Mouse (Mus musculus) embryonic facial prominence, embryonic 15.5 days (tissue): ENCODE measurements around the gene Acsl4. TPM values are rescaled to one million over a fixed set of nuclear protein-coding genes. Genes with fewer than 3 reads are reported as not detected.

ENCODE experiments used
- ATAC-seq: fragments of 200-750 bp; cut with Nextera tagmentation; 2 replicates; pipeline ENCODE4 v1.8.0; 2017; ENCODE audit warnings: low read depth, moderate TSS enrichment; ENCODE audit not compliant: insufficient number of reproducible peaks, low FRiP score, low TSS enrichment
- H3K27ac ChIP-seq: fragments of 300-500 bp; sonication (generic); replicated peaks from 2 replicates; pipeline ENCODE4 v1.5.1; 2015; ENCODE audit warnings: mild to moderate bottlenecking, inconsistent platforms
- H3K27me3 ChIP-seq: fragments of 300-500 bp; sonication (generic); 2 replicates; pipeline ENCODE4 v1.6.1; 2015; ENCODE audit warnings: inconsistent platforms
- H3K36me3 ChIP-seq: fragments of 300-500 bp; sonication (generic); 2 replicates; pipeline ENCODE4 v1.6.1; 2015; ENCODE audit warnings: mild to moderate bottlenecking, inconsistent platforms
- H3K4me1 ChIP-seq: fragments of 300-500 bp; sonication (generic); 2 replicates; pipeline ENCODE4 v1.6.1; 2015; ENCODE audit warnings: inconsistent platforms
- H3K4me2 ChIP-seq: fragments of 300-500 bp; sonication (generic); replicated peaks from 2 replicates; pipeline ENCODE4 v1.6.1; 2015; ENCODE audit warnings: mild to moderate bottlenecking, inconsistent platforms
- H3K4me3 ChIP-seq: fragments of 300-500 bp; sonication (generic); replicated peaks from 2 replicates; pipeline ENCODE4 v1.5.1; 2015; ENCODE audit warnings: mild to moderate bottlenecking, inconsistent platforms
- H3K9ac ChIP-seq: fragments of 300-500 bp; sonication (generic); 2 replicates; pipeline ENCODE4 v1.6.1; 2015; ENCODE audit warnings: inconsistent platforms
- H3K9me3 ChIP-seq: fragments of 300-500 bp; sonication (generic); replicated peaks from 2 replicates; pipeline ENCODE4 v1.6.1; 2016; ENCODE audit warnings: inconsistent platforms
- WGBS: fragments of 180-500 bp; shearing (Covaris S2); methylation state at CpG from one replicate; pipeline ENCODE4 v1.1.7; 2015; 5-methylcytosine and 5-hydroxymethylcytosine counted together
- polyA plus RNA-seq: library from polyadenylated mRNA; unstranded; fragments of >200 nt; fragmentation: Nextera tagmentation; extraction: Ambion mirVana; gene quantifications from 2 replicates; pipeline ENCODE4 v1.2.1, GENCODE M21; 2015

Acsl4 gene
- polyA plus RNA-seq, 1 experiment from 2014 or later: 13.1 TPM

DNA sequence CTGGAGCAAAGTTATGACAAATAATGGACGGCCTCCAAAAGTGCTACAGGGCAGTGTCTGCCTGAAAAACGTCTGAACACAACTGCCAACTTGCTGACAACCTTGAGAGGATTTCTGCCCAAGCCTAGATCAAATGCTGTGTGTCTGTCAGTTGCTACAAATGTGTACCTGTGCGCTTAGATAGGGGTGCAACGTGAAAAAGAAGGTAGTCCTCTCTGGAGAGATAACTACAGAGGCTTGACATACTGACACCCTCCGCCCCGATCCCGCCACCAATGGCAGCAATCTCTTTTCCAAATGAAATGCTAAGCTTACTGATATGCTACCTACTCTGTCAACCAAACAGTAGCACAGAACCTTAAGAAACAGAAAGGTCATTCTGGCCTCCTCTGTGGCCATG is 31.3 kb downstream of the Acsl4 start:
- WGBS: 82% methylated on average over 7 of the region's 7 CpGs

DNA sequence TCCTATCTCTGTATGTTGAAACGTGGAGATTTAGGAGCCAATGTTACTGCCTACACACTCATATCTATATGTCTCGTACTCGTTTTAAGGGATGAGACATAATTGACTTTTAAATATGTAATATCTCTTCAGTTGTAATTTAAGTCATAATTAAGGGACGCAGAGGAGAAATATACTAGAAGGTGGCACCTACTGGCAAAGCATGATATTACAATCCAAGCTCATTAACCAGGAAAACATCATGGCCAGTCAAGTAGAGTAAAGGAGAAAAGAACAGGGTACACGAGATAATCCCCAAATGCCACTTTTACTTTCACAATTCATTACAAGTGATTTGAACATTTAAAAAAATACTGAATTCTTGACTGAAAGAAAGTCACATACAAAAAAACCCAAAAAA is 31.9 kb downstream of the Acsl4 start:
- ATAC-seq: no peak
- Histone ChIP-seq H3K9ac (no peak overlapping the region), H3K9me3 (no peaks in the 10 kb centered on the region), H3K27me3 (no peaks in the 10 kb centered on the region), H3K36me3 (no peaks in the 10 kb centered on the region), H3K4me3 (no peak overlapping the region), H3K4me2 (no peak overlapping the region), H3K4me1 (no peaks in the 10 kb centered on the region), H3K27ac (no peak overlapping the region)
- 71% methylated on average over 5 of the region's 5 CpGs for WGBS

More for the DNA sequence above, 31.3 kb downstream of the Acsl4 start:
- Histone ChIP-seq H3K27ac (no peak overlapping the region), H3K27me3 (no peaks in the 10 kb centered on the region), H3K4me1 (no peaks in the 10 kb centered on the region), H3K9ac (no peak overlapping the region), H3K9me3 (no peaks in the 10 kb centered on the region), H3K4me3 (no peak overlapping the region), H3K4me2 (no peak overlapping the region), H3K36me3 (no peaks in the 10 kb centered on the region)
- no peak for ATAC-seq

DNA sequence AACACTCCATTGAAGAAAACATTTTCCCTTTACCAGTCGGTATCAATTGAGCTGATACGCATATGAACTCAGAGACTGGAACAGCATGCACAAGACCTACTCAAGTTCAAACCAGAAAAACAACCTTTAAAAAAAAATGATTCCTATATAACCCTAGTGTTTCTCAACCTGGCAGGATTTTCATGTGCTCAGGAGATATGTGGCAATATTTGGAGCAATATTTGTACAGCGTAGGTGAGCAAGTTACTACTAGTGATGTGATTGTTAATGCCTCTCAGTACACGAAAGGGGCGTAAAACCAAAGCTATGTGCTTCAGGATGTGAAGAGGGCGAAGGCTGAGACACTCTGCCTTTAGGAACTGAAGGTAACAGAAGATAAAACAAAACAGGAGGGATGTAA is 54.1 kb downstream of the Acsl4 start:
- Histone ChIP-seq H3K27ac (no peak overlapping the region), H3K9ac (no peak overlapping the region), H3K27me3 (no peaks in the 10 kb centered on the region), H3K36me3 (no peaks in the 10 kb centered on the region), H3K4me1 (no peaks in the 10 kb centered on the region), H3K4me2 (no peak overlapping the region), H3K9me3 (no peaks in the 10 kb centered on the region), H3K4me3 (no peak overlapping the region)
- no peak for ATAC-seq
- 87% methylated on average over 6 of the region's 6 CpGs for WGBS

DNA sequence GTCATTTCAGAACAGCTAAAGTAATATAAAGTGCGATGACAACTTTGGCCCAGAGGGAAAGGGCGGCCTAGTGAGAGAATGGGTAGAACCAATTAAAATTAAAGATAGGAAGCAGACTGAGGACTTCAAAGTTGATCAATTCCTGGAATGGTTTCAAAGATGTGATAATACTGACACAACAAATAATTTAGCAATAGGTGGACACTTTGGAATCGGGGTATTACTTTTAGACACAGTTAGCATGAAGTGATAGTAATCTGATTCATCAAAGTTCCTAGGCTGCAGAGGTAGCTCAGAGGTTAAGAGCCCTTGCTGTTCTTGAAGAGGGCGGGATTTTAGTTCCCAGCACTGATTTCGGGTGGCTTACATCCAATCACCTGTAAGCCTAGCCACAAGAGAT is 54.8 kb downstream of the Acsl4 start:
- H3K36me3 ChIP-seq: no peaks in the 10 kb centered on the region
- H3K4me2 ChIP-seq: no peak overlapping the region
- H3K4me1 ChIP-seq: no peaks in the 10 kb centered on the region
- H3K4me3 ChIP-seq: no peak overlapping the region
- no peak overlapping the region for H3K9ac ChIP-seq
- no peaks in the 10 kb centered on the region for H3K9me3 ChIP-seq
- H3K27me3 ChIP-seq: no peaks in the 10 kb centered on the region
- ATAC-seq: no peak
- 74% methylated on average over 5 of the region's 5 CpGs for WGBS
- H3K27ac ChIP-seq: no peak overlapping the region

DNA sequence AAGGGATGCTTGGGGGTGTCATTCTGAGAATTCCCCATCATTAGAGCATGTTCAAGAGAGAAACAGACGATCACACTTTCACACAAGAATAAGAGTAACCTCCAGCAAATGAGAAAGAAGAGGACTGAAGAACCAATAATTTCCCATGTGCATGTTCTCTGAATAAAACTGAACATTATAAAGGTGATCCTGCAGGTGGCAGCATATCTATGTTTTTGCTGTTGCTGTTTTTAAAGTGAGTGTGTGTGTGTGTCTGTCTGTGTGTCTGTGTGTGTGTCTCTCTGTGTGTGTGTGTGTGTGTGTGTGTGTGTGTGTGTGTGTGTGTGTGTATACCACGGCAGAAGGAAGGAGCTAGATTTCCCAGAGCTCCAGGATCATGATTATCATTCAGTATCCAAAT is 64.6 kb downstream of the Acsl4 start:
- H3K27me3 ChIP-seq: no peaks in the 10 kb centered on the region
- no peak overlapping the region for H3K4me3 ChIP-seq
- no peak overlapping the region for H3K9ac ChIP-seq
- no peak for ATAC-seq
- H3K36me3 ChIP-seq: no peaks in the 10 kb centered on the region
- no peak overlapping the region for H3K4me2 ChIP-seq
- H3K9me3 ChIP-seq: no peaks in the 10 kb centered on the region
- H3K4me1 ChIP-seq: no peaks in the 10 kb centered on the region
- 76% methylated on average over 2 of the region's 2 CpGs for WGBS
- H3K27ac ChIP-seq: no peak overlapping the region

DNA sequence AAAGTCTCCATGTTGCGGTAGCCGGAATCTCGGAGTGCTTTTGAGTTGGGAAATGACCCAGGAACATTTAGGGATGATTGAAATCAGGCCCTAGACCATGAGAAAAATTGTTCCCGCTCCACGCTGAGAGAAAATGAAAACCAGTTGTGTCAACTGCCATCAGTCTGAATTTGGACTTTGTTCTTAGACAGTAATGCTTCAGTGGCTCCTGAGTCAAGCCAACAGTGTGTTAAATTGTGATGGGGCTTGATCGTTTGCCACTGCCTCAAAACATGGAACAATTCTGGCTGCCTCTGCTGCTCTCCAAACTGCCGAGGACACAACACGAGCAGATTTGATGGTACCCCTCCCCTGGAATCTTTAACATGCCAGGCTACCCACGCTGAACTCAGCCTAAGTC is 74.2 kb downstream of the Acsl4 start:
- Histone ChIP-seq H3K27ac (no peak overlapping the region), H3K36me3 (no peaks in the 10 kb centered on the region), H3K4me3 (no peak overlapping the region), H3K4me1 (no peaks in the 10 kb centered on the region), H3K4me2 (no peak overlapping the region), H3K9ac (no peak overlapping the region), H3K27me3 (0 out of 2 replicates have a peak, but pooled peaks cover 7% of the 10 kb centered on the region), H3K9me3 (no peaks in the 10 kb centered on the region)
- 58% methylated on average over 9 of the region's 9 CpGs for WGBS
- ATAC-seq: no peak

DNA sequence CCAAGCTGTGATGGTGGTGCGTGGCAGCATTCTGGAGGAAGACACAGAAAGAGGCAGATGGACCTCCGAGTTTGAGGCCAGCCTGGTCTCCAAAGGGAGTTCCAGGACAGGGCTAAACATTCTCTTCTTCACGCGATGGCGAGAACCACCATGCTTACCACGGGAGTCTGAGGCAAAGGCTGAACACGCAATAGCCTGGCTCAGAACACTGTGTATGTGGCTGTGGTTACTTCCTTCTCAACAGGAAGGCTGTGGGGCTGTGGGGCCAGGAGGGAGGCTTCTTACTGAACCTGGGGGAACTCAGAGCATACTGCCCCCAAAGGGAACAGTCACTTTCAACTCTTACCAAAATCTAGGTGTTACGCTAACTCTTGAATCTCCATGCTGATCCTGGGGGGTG is 75.1 kb downstream of the Acsl4 start:
- Histone ChIP-seq H3K4me3 (no peak overlapping the region), H3K9ac (no peak overlapping the region), H3K4me2 (no peak overlapping the region), H3K27me3 (0 out of 2 replicates have a peak, but pooled peaks cover 7% of the 10 kb centered on the region), H3K9me3 (no peaks in the 10 kb centered on the region), H3K4me1 (no peaks in the 10 kb centered on the region), H3K36me3 (no peaks in the 10 kb centered on the region), H3K27ac (no peak overlapping the region)
- WGBS: 79% methylated on average over 8 of the region's 8 CpGs
- ATAC-seq: no peak

DNA sequence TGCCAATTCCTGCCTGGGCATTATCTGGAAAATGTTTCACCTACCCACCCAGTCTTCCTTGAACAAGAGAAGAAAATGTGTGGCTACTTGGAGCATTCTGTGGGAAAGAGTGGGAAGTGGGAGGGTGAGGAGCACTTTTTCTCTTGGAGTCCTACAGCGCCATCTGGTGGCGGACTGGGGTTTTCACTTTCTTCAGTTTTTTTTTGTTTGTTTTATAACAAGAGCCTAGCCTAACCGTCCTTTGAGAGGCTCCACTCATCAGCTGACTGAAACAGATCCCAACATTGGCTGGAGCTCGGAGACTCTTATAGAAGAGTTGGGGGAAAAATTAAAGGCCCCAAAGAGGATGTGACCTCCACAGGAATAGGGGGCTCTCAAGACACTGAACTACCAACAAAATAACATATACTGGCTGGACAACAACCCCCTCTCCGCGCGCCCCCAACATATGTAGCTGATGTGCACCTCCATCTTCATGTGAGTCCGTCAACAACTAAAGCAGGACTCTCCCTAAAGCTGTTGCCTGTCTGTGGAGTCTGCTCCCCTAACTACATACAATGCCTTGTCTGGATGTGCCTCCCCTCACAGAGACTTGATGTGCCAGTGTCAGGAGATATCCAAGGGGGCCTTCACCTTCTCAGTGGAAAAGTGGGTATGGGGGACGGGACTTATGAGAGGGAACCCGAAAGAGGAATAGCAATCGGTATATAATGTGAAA is 75.9 kb downstream of the Acsl4 start:
- no peaks in the 10 kb centered on the region for H3K36me3 ChIP-seq
- no peak overlapping the region for H3K9ac ChIP-seq
- H3K27me3 ChIP-seq: 0 out of 2 replicates have a peak, but pooled peaks cover 7% of the 10 kb centered on the region
- 50% methylated on average over 11 of the region's 11 CpGs for WGBS
- H3K9me3 ChIP-seq: no peaks in the 10 kb centered on the region
- H3K4me3 ChIP-seq: no peak overlapping the region
- ATAC-seq: no peak
- H3K4me1 ChIP-seq: no peaks in the 10 kb centered on the region
- no peak overlapping the region for H3K4me2 ChIP-seq
- H3K27ac ChIP-seq: no peak overlapping the region

DNA sequence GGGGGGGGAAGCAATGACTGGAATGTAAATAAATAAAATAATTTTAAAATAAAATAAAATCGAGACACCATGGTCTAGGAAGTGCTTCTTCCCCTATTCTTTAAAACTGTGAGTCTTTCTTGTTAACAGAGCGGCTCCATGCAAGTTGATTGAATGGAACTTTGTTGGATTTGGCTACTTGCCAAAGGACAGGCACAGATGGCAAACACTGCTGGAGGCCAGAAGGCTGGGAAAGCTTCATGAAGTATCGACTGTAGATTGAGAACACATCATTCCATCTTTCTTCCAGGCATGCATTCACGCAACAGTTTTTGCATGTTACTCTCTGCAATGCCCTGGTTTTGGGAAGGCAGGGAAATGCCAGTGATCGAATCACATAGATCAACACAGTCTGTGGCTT is 79.9 kb downstream of the Acsl4 start:
- no peak for ATAC-seq
- Histone ChIP-seq H3K27ac (no peak overlapping the region), H3K4me2 (no peak overlapping the region), H3K27me3 (peaks cover 24% of the 10 kb centered on the region), H3K36me3 (no peaks in the 10 kb centered on the region), H3K4me3 (no peak overlapping the region), H3K9ac (no peak overlapping the region), H3K9me3 (no peaks in the 10 kb centered on the region), H3K4me1 (peaks cover 6% of the 10 kb centered on the region)
- WGBS: 32% methylated on average over 5 of the region's 5 CpGs

DNA sequence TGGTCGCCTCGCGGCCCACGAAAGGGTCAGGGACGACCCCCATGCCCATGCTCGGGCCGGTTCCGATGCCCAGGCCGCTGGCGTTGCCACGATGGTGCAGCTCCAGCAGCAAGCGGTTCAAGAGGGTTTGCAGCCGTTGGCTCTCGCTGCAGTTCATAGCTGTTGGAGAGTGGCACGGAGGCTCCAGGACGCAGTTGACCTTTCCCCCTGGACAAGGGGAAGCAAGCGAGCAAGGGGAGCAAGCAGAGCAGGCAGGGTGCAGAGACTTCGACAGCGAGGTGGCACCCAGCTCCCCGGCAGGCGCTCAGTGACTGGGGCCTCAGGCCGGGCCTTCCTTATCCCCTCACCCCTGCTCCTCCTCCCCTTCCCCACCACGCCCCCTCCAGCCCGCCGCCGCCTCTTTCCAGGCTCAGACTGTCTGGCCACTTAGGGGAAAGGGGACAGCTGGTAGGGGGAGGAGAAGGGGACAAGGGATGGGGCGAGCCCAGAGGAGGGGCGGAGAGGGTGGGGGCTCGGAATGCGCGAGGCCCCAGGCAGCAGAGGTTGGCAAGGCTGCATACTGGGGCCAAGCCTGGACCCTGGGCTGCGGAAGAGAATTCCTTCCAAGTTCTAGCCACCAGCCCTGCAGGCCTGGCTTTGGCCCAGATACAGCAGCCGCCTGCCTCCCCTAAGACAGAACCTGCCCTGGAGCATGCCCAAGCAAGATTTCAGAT is 84.3 kb downstream of the Acsl4 start, which contains the start of gene Kcne1l:
Gene Kcne1l (minus strand): TSS at position 426 of the 713 bp plus-strand sequence.
- H3K4me2 ChIP-seq: peak within 1 kb of the TSS; percentile 44
- peaks cover 35% of the 10 kb centered on the region for H3K27me3 ChIP-seq
- WGBS: 30% methylated on average over 28 of the region's 33 CpGs
- H3K9me3 ChIP-seq: no peaks in the 10 kb centered on the region
- H3K4me3 ChIP-seq: peak within 1 kb of the TSS; percentile 26
- H3K27ac ChIP-seq: no peak within 1 kb of the TSS
- peaks cover 9% of the 10 kb centered on the region for H3K4me1 ChIP-seq
- 0 out of 2 replicates have a peak within 1 kb of the TSS, but pooled peaks have one; percentile 6 for H3K9ac ChIP-seq
- H3K36me3 ChIP-seq: no peaks in the 10 kb centered on the region
- peak; percentile 79 for ATAC-seq

DNA sequence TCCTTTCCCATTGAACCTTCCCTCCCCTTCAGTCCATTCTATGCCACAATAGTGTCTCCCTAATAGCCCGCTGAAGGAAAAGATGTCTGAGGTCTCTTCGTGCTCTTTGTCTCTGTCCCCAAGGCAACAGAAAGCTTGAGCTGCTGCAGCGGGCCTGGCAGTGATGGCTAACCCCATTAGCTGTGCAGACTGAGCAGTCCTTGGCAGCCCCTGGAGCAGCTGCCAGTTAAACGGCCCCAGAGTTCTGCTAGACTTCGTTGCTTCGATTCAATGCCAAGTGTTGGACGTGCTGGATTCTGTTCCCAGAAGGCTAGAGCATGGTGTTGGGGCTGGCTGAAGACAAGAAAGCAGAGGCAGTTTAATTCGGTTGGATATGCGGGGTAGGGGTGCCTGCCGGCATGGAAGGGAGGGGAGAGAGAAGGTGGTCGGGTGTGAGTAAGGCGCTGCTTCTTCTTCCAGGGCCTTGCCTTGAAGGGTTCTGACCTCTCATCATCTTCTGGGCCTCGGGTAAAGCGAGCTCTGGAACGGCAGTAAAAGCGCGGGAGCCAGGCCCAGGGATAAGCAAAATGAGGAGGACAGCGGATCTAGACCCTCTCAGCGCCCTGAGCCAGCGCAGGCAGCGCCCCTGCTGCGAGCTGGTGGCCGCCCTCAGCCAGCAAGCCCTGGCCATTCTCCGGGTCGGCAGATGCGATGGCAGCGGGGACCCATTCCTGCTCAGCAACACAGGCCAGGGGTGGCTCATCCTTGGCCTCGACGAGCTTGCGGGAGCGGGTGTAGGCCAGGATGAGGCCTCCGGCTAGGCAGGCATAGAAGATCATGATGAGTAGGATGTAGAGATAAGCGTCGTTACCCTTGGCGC is 85.1 kb downstream of the Acsl4 start:
- Histone ChIP-seq H3K27ac (no peak overlapping the region), H3K27me3 (peaks cover 35% of the 10 kb centered on the region), H3K4me1 (peaks cover 9% of the 10 kb centered on the region), H3K9ac (0 out of 2 replicates have a peak overlapping the region, but pooled peaks have one; percentile 6), H3K9me3 (no peaks in the 10 kb centered on the region), H3K4me2 (peak overlapping the region; percentile 44), H3K36me3 (no peaks in the 10 kb centered on the region), H3K4me3 (peak overlapping the region; percentile 26)
- ATAC-seq: peak; percentile 43; the same call in 1 of the 2 replicates
- 29% methylated on average over 29 of the region's 35 CpGs for WGBS
